Mouse (Mus musculus): ENCODE measurements around the gene Zc3h8. TPM values are rescaled to one million over a fixed set of nuclear protein-coding genes. Genes with fewer than 3 reads are reported as not detected.

The Zc3h8 gene
- total RNA-seq (2023): 1 to 10 TPM; 4.8 to 5.0 TPM

GRCm38 (mm10) chr2:128943538-128944528, at the start of gene Zc3h8:
Gene Zc3h8 (minus strand): TSS chr2:128944077.

GRCm38 (mm10) chr2:128967661-128968441, 24.0 kb upstream of the Zc3h8 start, which contains the start of gene Gm10762:
Gene Gm10762 (minus strand): TSS chr2:128967725.

DNA sequence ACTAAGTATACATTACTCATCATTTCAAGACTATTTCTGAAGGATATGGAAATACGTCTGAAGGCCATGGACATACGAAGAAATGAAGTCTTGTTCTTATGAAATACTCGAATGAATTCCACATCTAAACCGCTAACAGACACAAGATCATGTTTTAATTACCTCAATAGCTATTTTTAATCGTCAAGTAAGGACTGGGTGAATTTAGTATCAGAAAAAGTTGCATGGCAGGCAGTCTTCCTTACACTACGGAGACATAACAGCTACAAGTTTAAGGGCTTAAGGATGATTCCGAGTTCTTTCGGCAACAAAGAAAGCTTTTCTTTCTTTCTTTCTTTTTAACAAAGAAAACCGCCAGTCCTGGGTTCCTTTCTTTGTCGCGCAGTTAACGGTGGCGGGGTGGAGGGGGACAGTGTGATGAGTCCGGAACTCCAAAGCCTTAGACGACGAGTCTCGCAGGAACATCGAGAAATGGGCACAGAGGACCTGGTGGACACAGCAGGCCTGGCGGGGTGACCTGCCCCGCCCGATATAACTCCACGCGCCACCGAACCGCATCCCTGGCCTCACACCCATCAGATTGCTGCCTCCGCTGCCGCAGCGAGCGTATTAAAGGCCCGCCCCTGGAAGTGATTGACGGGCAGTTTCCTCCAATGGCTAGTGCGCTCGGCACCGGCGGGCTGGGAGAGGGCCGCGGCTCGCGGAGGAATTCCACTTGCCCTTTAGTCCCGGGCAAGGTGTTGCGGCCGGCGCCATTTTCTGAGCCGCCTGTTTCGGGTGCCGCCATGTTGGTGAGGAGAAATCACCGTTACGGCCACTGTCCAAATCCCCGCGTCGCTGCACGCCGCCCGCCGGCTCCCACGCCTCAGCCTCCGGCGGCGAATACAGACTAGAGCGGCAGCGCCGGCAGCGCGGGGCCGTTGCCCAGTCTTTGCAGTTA, 23.0 kb upstream of the Zc3h8 start, which contains the start of gene Zc3h6:
TSS of gene Zc3h6 (plus strand) at position 762 of the 940 bp plus-strand sequence.

Other genes with a start within 250 kb of the Zc3h8 start
- under 1 TPM; 0.27 to 0.81 TPM for gene Mertk, start 245.1 kb downstream of the Zc3h8 start, total RNA-seq (2023)
- gene Tmem87b, start 126.0 kb downstream of the Zc3h8 start, total RNA-seq (2023): 10 to 100 TPM; 36.5 to 38.3 TPM
- gene Fbln7, start 81.1 kb downstream of the Zc3h8 start, total RNA-seq (2023): not detected
- gene Zc3h6, start 23.3 kb upstream of the Zc3h8 start, total RNA-seq (2023): 10 to 100 TPM in 1 of 2 experiments, 1 to 10 TPM in 1; 9.0 to 16.2 TPM
- 1 to 10 TPM; 5.5 TPM for gene Gm10762, start 23.6 kb upstream of the Zc3h8 start, total RNA-seq (2023)
- under 1 TPM in 1 of 2 experiments, not detected in 1; 0.17 TPM for gene Vinac1, start 104.1 kb upstream of the Zc3h8 start, total RNA-seq (2023)
- gene Ttl, start 121.9 kb upstream of the Zc3h8 start, total RNA-seq (2023): 1 to 10 TPM; 5.1 to 5.4 TPM
- gene Polr1b, start 156.9 kb upstream of the Zc3h8 start, total RNA-seq (2023): 10 to 100 TPM; 51.3 to 59.2 TPM
- 10 to 100 TPM; 15.3 to 21.6 TPM for gene Chchd5, start 185.6 kb upstream of the Zc3h8 start, total RNA-seq (2023)

All from B cell, adult 67 days (primary cell).